Mouse (Mus musculus): ENCODE results near the gene Rpf2. TPM values are rescaled to one million over a fixed set of nuclear protein-coding genes. Genes with fewer than 3 reads are reported as not detected.

The Rpf2 gene
- polyA plus RNA-seq, 1 experiment: 16.0 TPM

GRCm38 (mm10) chr10:40257414-40258255 lies 10.8 kb upstream of the Rpf2 start, which contains the start of gene Gtf3c6:
Gene Gtf3c6 (minus strand): TSS chr10:40258108.
- peak; percentile 75 for TF ChIP-seq POLR2A (IDR thresholded peaks at IDR 0.05; ENCODE audit: extremely low read depth, insufficient read depth, low read length)
- TF ChIP-seq CTCF (IDR thresholded peaks at IDR 0.05; ENCODE audit: extremely low read depth, insufficient read depth, low read length): no peak
- Histone ChIP-seq H3K4me1 (ENCODE audit: control insufficient read depth, insufficient read depth, low read length) (peaks cover 2% of the 10 kb centered on the region), H3K4me3 (ENCODE audit: insufficient read depth, low read length) (peak within 1 kb of the TSS; percentile 46), H3K27ac (ENCODE audit: insufficient read depth, low read length) (peak within 1 kb of the TSS; percentile 43)

- peak overlapping the region; percentile 46 for H3K4me3 ChIP-seq (ENCODE audit: insufficient read depth, low read length)
- no peak overlapping the region for H3K27ac ChIP-seq (ENCODE audit: insufficient read depth, low read length)
- peaks cover 2% of the 10 kb centered on the region for H3K4me1 ChIP-seq (ENCODE audit: control insufficient read depth, insufficient read depth, low read length)
- no peak for TF ChIP-seq POLR2A (IDR thresholded peaks at IDR 0.05; ENCODE audit: extremely low read depth, insufficient read depth, low read length)
- TF ChIP-seq CTCF (IDR thresholded peaks at IDR 0.05; ENCODE audit: extremely low read depth, insufficient read depth, low read length): no peak
Observed at GRCm38 (mm10) chr10:40256716-40257115, 9.9 kb upstream of the Rpf2 start.

GRCm38 (mm10) chr10:40250969-40251368 lies 4.1 kb upstream of the Rpf2 start:
- TF ChIP-seq CTCF (IDR thresholded peaks at IDR 0.05; ENCODE audit: extremely low read depth, insufficient read depth, low read length) (no peak), POLR2A (IDR thresholded peaks at IDR 0.05; ENCODE audit: extremely low read depth, insufficient read depth, low read length) (no peak)
- H3K27ac ChIP-seq (ENCODE audit: insufficient read depth, low read length): no peak overlapping the region
- no peak overlapping the region for H3K4me3 ChIP-seq (ENCODE audit: insufficient read depth, low read length)
- no peaks in the 10 kb centered on the region for H3K4me1 ChIP-seq (ENCODE audit: control insufficient read depth, insufficient read depth, low read length)

- Histone ChIP-seq H3K4me3 (ENCODE audit: insufficient read depth, low read length) (no peak overlapping the region), H3K27ac (ENCODE audit: insufficient read depth, low read length) (no peak overlapping the region), H3K4me1 (ENCODE audit: control insufficient read depth, insufficient read depth, low read length) (no peaks in the 10 kb centered on the region)
- TF ChIP-seq CTCF (IDR thresholded peaks at IDR 0.05; ENCODE audit: extremely low read depth, insufficient read depth, low read length) (peak; percentile 18; the same call in 1 of the 2 replicates), POLR2A (IDR thresholded peaks at IDR 0.05; ENCODE audit: extremely low read depth, insufficient read depth, low read length) (no peak)
Observed at GRCm38 (mm10) chr10:40249625-40250024, 2.8 kb upstream of the Rpf2 start.

- TF ChIP-seq POLR2A (IDR thresholded peaks at IDR 0.05; ENCODE audit: extremely low read depth, insufficient read depth, low read length) (no peak; the same call in 1 of the 2 replicates), CTCF (IDR thresholded peaks at IDR 0.05; ENCODE audit: extremely low read depth, insufficient read depth, low read length) (no peak)
- H3K27ac ChIP-seq (ENCODE audit: insufficient read depth, low read length): no peak overlapping the region
- H3K4me3 ChIP-seq (ENCODE audit: insufficient read depth, low read length): peak overlapping the region; percentile 73
- H3K4me1 ChIP-seq (ENCODE audit: control insufficient read depth, insufficient read depth, low read length): no peaks in the 10 kb centered on the region
Observed at GRCm38 (mm10) chr10:40247166-40247716, 405 bp upstream of the Rpf2 start.

- no peak overlapping the region for H3K4me3 ChIP-seq (ENCODE audit: insufficient read depth, low read length)
- TF ChIP-seq POLR2A (IDR thresholded peaks at IDR 0.05; ENCODE audit: extremely low read depth, insufficient read depth, low read length): no peak
- TF ChIP-seq CTCF (IDR thresholded peaks at IDR 0.05; ENCODE audit: extremely low read depth, insufficient read depth, low read length): no peak
Observed at GRCm38 (mm10) chr10:40237826-40238225, 9.0 kb downstream of the Rpf2 start.

GRCm38 (mm10) chr10:40233241-40233640 lies 13.6 kb downstream of the Rpf2 start:
- Histone ChIP-seq H3K4me3 (ENCODE audit: insufficient read depth, low read length) (no peak overlapping the region), H3K27ac (ENCODE audit: insufficient read depth, low read length) (no peak overlapping the region), H3K4me1 (ENCODE audit: control insufficient read depth, insufficient read depth, low read length) (no peaks in the 10 kb centered on the region)
- TF ChIP-seq POLR2A (IDR thresholded peaks at IDR 0.05; ENCODE audit: extremely low read depth, insufficient read depth, low read length) (no peak), CTCF (IDR thresholded peaks at IDR 0.05; ENCODE audit: extremely low read depth, insufficient read depth, low read length) (no peak)

More at GRCm38 (mm10) chr10:40237826-40238225, 9.0 kb downstream of the Rpf2 start:
- Histone ChIP-seq H3K4me1 (ENCODE audit: control insufficient read depth, insufficient read depth, low read length) (no peaks in the 10 kb centered on the region), H3K27ac (ENCODE audit: insufficient read depth, low read length) (no peak overlapping the region)

GRCm38 (mm10) chr10:40232442-40232841 lies 14.4 kb downstream of the Rpf2 start:
- Histone ChIP-seq H3K27ac (ENCODE audit: insufficient read depth, low read length) (no peak overlapping the region), H3K4me1 (ENCODE audit: control insufficient read depth, insufficient read depth, low read length) (no peaks in the 10 kb centered on the region)
- TF ChIP-seq CTCF (IDR thresholded peaks at IDR 0.05; ENCODE audit: extremely low read depth, insufficient read depth, low read length) (no peak), POLR2A (IDR thresholded peaks at IDR 0.05; ENCODE audit: extremely low read depth, insufficient read depth, low read length) (no peak)

GRCm38 (mm10) chr10:40229725-40230124 lies 17.1 kb downstream of the Rpf2 start:
- no peaks in the 10 kb centered on the region for H3K4me1 ChIP-seq (ENCODE audit: control insufficient read depth, insufficient read depth, low read length)
- TF ChIP-seq POLR2A (IDR thresholded peaks at IDR 0.05; ENCODE audit: extremely low read depth, insufficient read depth, low read length): no peak
- TF ChIP-seq CTCF (IDR thresholded peaks at IDR 0.05; ENCODE audit: extremely low read depth, insufficient read depth, low read length): no peak
- no peak overlapping the region for H3K4me3 ChIP-seq (ENCODE audit: insufficient read depth, low read length)
- no peak overlapping the region for H3K27ac ChIP-seq (ENCODE audit: insufficient read depth, low read length)

More at GRCm38 (mm10) chr10:40232442-40232841, 14.4 kb downstream of the Rpf2 start:
- no peak overlapping the region for H3K4me3 ChIP-seq (ENCODE audit: insufficient read depth, low read length)

All from cortical plate, adult 2 months (tissue).